Mouse (Mus musculus) limb, embryonic 11.5 days (tissue): ENCODE results near the gene Spats1. TPM values are rescaled to one million over a fixed set of nuclear protein-coding genes. Genes with fewer than 3 reads are reported as not detected.

Experiments
- ATAC-seq: fragments of 200-750 bp; cut with Nextera tagmentation; 2 replicates; pipeline ENCODE4 v1.8.0; 2017; ENCODE audit warnings: low read depth; ENCODE audit not compliant: insufficient number of reproducible peaks, low FRiP score, low TSS enrichment
- DNase-seq: peaks from one replicate; pipeline ENCODE4 v3.0.0-alpha.2; 2015; ENCODE audit warnings: low spot score
- H3K27ac ChIP-seq: fragments of 300-500 bp; sonication (generic); replicated peaks from 2 replicates; pipeline ENCODE4 v1.5.1; 2014; ENCODE audit warnings: low read depth, mild to moderate bottlenecking, low read length
- H3K27me3 ChIP-seq: fragments of 300-500 bp; sonication (generic); 2 replicates; pipeline ENCODE4 v1.6.1; 2014; ENCODE audit warnings: mild to moderate bottlenecking, low read length, mixed read lengths; ENCODE audit not compliant: control insufficient read depth, insufficient read depth
- H3K36me3 ChIP-seq: fragments of 300-500 bp; sonication (generic); 2 replicates; pipeline ENCODE4 v1.6.1; 2014; ENCODE audit warnings: mild to moderate bottlenecking, low read length, moderate library complexity, mixed read lengths; ENCODE audit not compliant: control insufficient read depth, insufficient read depth
- H3K4me1 ChIP-seq: fragments of 300-500 bp; sonication (generic); 2 replicates; pipeline ENCODE4 v1.6.1; 2014; ENCODE audit warnings: low read length, mixed read lengths; ENCODE audit not compliant: control insufficient read depth, insufficient read depth
- H3K4me2 ChIP-seq: fragments of 300-500 bp; sonication (generic); 2 replicates; pipeline ENCODE4 v1.6.1; 2014; ENCODE audit warnings: low read depth, mild to moderate bottlenecking, moderate library complexity; ENCODE audit not compliant: severe bottlenecking
- H3K4me3 ChIP-seq: fragments of 300-500 bp; sonication (generic); 2 replicates; pipeline ENCODE4 v1.5.1; 2014; ENCODE audit warnings: low read depth, low read length
- H3K9ac ChIP-seq: fragments of 300-500 bp; sonication (generic); 2 replicates; pipeline ENCODE4 v1.6.1; 2014; ENCODE audit warnings: mild to moderate bottlenecking, low read length
- H3K9me3 ChIP-seq: fragments of 300-500 bp; sonication (generic); 2 replicates; pipeline ENCODE4 v1.6.1; 2016; ENCODE audit warnings: low read length; ENCODE audit not compliant: control insufficient read depth
- WGBS: fragments of 180-500 bp; shearing (Covaris S2); extraction: QIAGEN DNeasy Blood & Tissue Kit; methylation state at CpG from one replicate; pipeline ENCODE4 v1.1.7; 2014; 5-methylcytosine and 5-hydroxymethylcytosine counted together
- polyA plus RNA-seq: library from polyadenylated mRNA; unstranded; fragments of >200 nt; fragmentation: Nextera tagmentation; extraction: Ambion mirVana; gene quantifications from 2 replicates; pipeline ENCODE4 v1.2.1, GENCODE M21; 2014

Spats1 gene
- polyA plus RNA-seq, 1 experiment from 2014 or later = 0.77 TPM

- Histone ChIP-seq H3K27me3 (no peaks in the 10 kb centered on the region), H3K4me3 (no peak overlapping the region), H3K27ac (no peak overlapping the region), H3K4me1 (peaks cover 3% of the 10 kb centered on the region; the same call in 1 of the 2 replicates), H3K36me3 (peaks cover 8% of the 10 kb centered on the region), H3K4me2 (no peak overlapping the region), H3K9ac (no peak overlapping the region), H3K9me3 (no peaks in the 10 kb centered on the region)
- DNase-seq = no peak
- 98% methylated on average over 2 of the region's 2 CpGs for WGBS
- ATAC-seq = no peak
Observed at GRCm38 (mm10) chr17:45398021-45398420, 77.2 kb downstream of the Spats1 start.

GRCm38 (mm10) chr17:45397541-45397940 lies 77.7 kb downstream of the Spats1 start:
- peaks cover 8% of the 10 kb centered on the region for H3K36me3 ChIP-seq
- no peak for ATAC-seq
- DNase-seq = no peak
- no peak overlapping the region for H3K27ac ChIP-seq
- no peak overlapping the region for H3K4me3 ChIP-seq
- WGBS = 75% methylated on average over 3 of the region's 3 CpGs
- H3K4me1 ChIP-seq = no peaks in the 10 kb centered on the region
- no peak overlapping the region for H3K4me2 ChIP-seq
- H3K9me3 ChIP-seq = no peaks in the 10 kb centered on the region
- H3K27me3 ChIP-seq = no peaks in the 10 kb centered on the region
- H3K9ac ChIP-seq = no peak overlapping the region

GRCm38 (mm10) chr17:45394612-45395011 lies 80.6 kb downstream of the Spats1 start:
- ATAC-seq (no peak), DNase-seq (no peak)
- Histone ChIP-seq H3K4me2 (no peak overlapping the region), H3K4me1 (no peaks in the 10 kb centered on the region), H3K4me3 (no peak overlapping the region), H3K27me3 (no peaks in the 10 kb centered on the region), H3K36me3 (peaks cover 20% of the 10 kb centered on the region; the same call in 1 of the 2 replicates), H3K9me3 (no peaks in the 10 kb centered on the region), H3K27ac (no peak overlapping the region), H3K9ac (no peak overlapping the region)
- WGBS = 78% methylated on average over 9 of the region's 9 CpGs

GRCm38 (mm10) chr17:45393765-45394164 lies 81.5 kb downstream of the Spats1 start:
- Histone ChIP-seq H3K4me2 (no peak overlapping the region), H3K4me1 (no peaks in the 10 kb centered on the region), H3K27ac (no peak overlapping the region), H3K27me3 (no peaks in the 10 kb centered on the region), H3K36me3 (peaks cover 16% of the 10 kb centered on the region; the same call in 1 of the 2 replicates), H3K9me3 (no peaks in the 10 kb centered on the region), H3K4me3 (no peak overlapping the region), H3K9ac (no peak overlapping the region)
- 89% methylated on average over 3 of the region's 3 CpGs for WGBS
- no peak for DNase-seq
- no peak for ATAC-seq

Other genes starting within 250 kb of the Spats1 start
- gene Cdc5l, start 41.7 kb downstream of the Spats1 start, polyA plus RNA-seq = 88.4 and 95.1 TPM in 2 replicates
- 18.4 and 21.0 TPM in 2 replicates for gene Aars2, start 31.4 kb upstream of the Spats1 start, polyA plus RNA-seq
- 0.87 and 1.3 TPM in 2 replicates for gene Tcte1, start 48.0 kb upstream of the Spats1 start, polyA plus RNA-seq
- 5.2 and 5.7 TPM in 2 replicates for gene Tmem151b, start 74.3 kb upstream of the Spats1 start, polyA plus RNA-seq
- gene Nfkbie, start 80.3 kb upstream of the Spats1 start, polyA plus RNA-seq = 5.6 and 6.2 TPM in 2 replicates
- gene Slc35b2, start 88.5 kb upstream of the Spats1 start, polyA plus RNA-seq = 90.5 and 92.0 TPM in 2 replicates
- gene Hsp90ab1, start 97.9 kb upstream of the Spats1 start, polyA plus RNA-seq = 1,903 and 1,914 TPM in 2 replicates
- 38.9 and 41.4 TPM in 2 replicates for gene Slc29a1, start 124.2 kb upstream of the Spats1 start, polyA plus RNA-seq
- gene Mymx, start 126.7 kb upstream of the Spats1 start, polyA plus RNA-seq = 4.8 and 7.0 TPM in 2 replicates
- 0.26 and 0.81 TPM in 2 replicates for gene Capn11, start 183.9 kb upstream of the Spats1 start, polyA plus RNA-seq
- gene Mrpl14, start 210.9 kb upstream of the Spats1 start, polyA plus RNA-seq = 146 and 154 TPM in 2 replicates
- 23.3 and 23.6 TPM in 2 replicates for gene Tmem63b, start 211.5 kb upstream of the Spats1 start, polyA plus RNA-seq